Mouse (Mus musculus): ENCODE results near the gene Kdm2a. TPM values are rescaled to one million over a fixed set of nuclear protein-coding genes. Genes with fewer than 3 reads are reported as not detected.
A peak's percentile ranks its signal among the peaks of the same experiment; 100 is the strongest.

Gene Kdm2a
- polyA plus RNA-seq, 1 experiment, result 69.6 TPM

DNA sequence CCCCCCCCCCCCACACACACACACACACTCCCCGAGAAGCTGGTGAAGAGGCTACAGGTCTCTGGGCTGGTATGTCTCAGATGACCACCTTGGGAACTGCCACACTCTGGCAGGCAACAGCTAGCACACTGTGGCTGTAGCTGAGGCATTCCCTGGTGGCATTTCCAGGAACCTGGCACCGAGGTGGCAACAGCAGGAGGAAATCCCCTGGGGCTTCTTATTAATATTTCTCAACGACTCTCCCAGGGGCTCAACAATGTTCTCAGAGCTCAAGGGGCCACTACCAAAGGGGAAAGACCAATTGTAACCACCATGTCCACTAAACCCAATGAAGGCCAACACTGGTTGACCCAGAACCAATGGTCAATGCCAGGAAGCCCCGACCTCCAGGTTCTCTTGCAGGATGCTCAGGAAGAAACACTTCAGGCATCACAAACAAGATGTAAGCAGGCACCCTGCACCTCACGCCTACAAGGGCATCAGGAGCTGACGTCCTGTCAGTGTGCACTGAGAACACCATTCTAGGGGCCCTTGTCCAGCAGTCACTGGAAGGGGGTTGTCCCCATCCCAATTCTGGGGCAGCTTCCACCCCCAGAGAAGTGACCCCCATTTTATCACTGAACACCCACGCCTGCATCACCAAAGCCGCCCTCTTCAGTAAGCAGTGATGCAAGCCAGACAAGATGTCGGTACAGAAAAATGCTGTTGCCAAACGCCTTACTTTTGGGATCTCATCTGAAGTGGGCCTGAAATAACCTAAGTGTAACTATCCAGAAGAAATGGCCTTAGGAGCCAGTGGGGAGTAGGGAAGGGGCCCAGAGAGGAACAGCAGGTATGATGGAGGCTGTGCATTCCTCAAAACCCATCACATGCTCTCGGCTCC, 97.0 kb downstream of the Kdm2a start:
- DNase-seq (ENCODE audit: extremely low spot score in 1 of 2, low spot score in 1 of 2), result no peak

DNA sequence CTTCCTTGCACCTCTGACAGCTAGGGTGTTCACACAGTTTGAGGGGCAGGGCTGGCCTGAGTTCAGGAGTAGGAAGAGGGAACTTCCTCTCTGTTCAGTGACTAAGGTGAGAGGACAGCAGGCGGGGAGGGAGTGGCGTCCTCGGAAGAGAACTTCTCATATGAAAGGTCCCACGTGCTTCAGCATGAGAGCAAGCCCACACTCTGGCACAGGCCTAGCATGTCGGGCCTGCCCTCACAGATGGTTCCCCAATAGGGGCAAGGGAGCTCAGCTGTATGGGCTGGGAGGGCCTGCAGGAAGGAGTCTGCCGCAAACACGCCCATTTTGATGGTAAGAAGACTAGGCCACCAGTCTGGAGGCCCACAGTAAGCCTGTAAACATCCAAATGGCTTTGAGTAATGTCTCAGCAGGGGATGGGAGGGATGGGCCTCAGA, 97.8 kb downstream of the Kdm2a start:
- no peak for DNase-seq (ENCODE audit: extremely low spot score in 1 of 2, low spot score in 1 of 2)

DNA sequence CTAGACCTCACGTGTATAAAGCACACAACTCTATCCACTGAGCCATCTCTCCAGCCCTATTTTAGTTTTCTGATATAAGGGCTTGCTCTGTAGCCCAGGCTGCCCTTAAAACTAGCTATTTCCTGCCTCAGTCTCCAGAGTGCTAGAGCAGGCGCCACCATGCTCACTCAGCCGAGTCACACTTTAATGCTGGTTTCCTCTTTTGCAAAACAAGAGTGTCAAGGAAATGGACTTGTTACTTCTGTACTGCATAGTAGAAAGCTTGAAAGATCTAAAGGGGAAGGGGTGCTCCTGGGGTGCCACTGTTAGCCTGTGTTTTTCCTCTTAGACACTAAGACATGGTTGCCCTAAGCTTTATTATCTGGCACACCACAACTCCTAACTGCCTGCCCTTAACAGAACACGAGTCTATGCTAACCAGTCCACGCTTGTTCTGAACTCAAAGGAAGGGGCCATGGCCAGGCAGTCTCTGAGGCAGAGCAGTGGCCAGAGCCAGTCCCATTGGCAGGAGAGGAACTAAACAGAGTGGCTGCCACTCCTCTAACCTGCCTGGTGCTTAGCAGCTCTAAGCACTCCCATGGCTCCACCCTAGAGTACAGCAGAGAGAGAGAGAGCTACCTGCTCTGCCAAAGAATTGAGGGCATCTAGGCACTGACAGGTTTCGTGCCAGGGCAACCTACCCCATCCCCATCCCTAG, 98.4 kb downstream of the Kdm2a start:
- no peak for DNase-seq (ENCODE audit: extremely low spot score in 1 of 2, low spot score in 1 of 2)

DNA sequence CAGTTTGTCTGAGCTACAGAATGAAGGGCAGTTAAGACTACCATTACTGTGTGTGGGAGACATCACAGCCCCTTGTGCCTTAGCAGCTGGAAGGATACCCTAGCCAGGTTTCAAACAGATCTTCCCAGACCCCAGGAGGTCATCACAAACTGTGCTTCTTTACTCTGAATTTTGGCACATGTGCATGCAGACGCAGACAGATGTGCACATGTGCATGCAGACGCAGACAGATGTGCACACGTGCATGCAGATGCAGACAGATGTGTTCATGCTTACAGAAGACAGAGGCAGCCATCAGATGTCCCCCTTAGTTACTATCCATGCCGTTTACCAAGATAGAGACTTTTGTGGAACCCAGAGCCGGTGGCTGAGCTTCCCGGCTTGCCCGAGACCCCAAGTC, 99.0 kb downstream of the Kdm2a start:
- no peak for DNase-seq (ENCODE audit: extremely low spot score in 1 of 2, low spot score in 1 of 2)

DNA sequence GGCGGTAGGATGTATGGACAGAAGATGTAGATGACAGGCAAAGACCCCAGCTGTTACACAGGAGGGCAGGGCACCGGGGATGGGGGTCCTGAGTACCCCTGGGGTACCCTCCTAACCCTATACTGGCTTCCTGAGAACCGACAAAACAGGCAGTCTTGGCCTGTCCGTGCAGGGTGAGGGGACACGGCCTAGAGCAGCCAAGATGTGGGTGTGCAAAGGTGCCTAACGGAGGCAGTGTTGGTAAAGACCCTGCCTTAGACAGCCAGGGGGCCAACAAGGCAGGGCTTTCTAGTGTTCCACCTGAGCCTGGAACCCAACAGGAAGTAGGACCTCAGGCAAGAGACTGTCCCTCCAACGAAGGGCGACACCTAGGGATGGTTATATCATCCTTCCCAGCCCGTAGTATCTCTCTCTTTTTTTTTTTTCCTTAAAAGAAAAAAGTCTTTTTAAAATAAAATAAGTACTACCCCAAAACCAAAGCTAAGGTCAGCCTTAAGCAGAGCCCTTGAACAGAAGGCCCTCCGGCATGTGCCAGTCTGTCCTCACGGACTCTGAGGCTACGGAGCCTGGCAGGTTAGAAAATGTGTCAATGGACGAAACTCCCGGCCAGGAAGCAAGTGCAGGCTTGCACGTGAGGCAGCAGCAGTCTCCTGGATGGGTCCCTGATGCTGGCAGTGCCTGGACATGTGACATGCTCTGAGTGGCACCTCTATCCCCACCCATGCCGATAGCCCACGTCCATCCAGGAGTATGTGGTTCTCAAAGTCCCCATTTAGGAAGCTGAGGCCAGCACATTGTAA, 99.6 kb downstream of the Kdm2a start:
- DNase-seq (ENCODE audit: extremely low spot score in 1 of 2, low spot score in 1 of 2), result no peak

DNA sequence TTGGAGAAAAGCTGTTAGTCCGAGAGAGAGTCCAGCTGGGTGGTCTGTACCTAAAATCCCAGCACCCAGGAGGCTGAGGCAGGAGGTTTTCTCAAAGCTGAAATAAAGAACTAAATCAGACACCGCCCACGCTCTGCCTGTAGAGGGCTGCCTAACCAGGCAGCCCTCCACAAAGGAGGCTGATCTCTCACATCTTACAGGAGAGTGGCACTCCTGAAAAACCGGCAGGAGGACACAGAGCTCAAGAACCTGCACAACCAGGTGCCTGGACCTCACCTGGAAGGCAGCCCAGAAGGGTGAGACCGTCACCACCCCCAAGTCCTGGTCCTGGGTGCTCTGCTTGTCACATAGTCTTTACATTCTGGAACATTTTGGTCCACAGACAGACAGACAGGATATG, 100.2 kb downstream of the Kdm2a start:
- DNase-seq (ENCODE audit: extremely low spot score in 1 of 2, low spot score in 1 of 2), result no peak

DNA sequence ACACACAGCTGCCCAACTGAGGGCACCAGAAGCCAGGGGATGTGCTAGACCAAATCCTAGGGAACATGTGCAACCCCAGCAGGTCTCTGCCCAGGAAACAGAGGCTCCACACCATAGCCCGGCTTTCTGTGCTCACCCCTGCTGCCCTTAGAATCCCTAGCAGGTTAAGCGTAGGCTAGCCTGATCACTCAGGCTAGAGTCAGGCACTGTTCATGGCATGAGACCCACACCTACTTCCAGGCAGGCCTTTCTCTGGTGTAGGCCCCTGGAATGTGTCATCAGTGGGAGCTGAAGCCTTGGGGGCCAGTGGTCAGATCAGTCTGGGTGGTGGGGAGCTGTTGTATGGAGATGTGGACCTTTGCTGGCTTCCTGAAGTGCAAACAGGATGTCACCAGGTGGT, 101.5 kb downstream of the Kdm2a start:
- DNase-seq (ENCODE audit: extremely low spot score in 1 of 2, low spot score in 1 of 2), result no peak

DNA sequence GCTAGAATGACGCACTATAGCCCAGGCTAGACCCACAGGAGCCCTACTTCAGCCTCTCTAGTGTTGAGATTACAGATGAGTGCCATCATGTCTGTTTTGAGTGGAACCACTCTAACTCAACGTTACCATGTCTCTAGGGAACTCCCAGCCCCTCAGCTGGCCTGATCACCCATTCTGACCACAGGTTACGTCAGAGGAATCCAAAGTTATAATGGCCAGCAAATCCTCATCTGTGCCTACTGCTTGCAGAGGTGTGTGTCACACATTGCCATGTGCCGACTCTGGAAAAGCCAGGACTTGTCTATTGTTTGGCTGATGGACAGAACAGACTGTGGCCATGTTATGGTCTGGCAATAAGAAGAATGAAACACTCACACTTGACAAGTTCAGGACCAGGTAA, 102.7 kb downstream of the Kdm2a start:
- DNase-seq (ENCODE audit: extremely low spot score in 1 of 2, low spot score in 1 of 2), result no peak

DNA sequence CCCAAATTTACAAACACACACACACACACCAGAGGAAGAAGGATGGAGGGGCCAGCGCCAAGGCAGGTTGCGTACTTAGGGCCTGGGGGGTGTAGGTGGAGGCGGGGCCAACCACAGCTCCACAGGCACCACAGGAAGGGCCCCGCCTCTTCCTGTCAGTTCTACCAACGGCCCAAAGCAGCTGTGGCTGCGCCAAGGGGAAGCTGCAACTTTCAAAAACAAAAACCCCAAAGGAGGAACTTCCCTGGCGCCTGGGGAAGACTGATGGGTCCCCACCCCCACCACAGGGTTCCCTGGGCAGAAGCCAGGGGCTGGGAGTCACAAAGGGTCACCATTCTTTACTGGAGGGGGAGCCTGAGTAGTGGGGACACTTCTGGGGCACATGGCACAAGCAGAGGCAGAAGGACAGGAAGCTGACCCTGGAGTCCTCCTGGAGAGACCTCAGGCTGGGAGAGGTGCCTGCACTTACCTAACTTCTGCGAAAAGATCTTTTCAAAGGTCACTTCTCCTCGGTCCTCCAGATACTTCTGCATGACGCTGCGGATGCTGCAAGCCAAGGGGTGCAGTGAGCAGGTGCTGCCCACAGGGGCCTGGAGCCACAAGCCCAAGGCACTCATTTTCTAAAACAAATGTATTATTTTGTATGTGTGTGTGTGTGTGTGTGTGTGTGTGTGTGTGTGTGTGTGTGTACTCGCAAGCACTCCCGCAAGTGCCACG, 103.5 kb downstream of the Kdm2a start:
- DNase-seq (ENCODE audit: extremely low spot score in 1 of 2, low spot score in 1 of 2), result no peak

DNA sequence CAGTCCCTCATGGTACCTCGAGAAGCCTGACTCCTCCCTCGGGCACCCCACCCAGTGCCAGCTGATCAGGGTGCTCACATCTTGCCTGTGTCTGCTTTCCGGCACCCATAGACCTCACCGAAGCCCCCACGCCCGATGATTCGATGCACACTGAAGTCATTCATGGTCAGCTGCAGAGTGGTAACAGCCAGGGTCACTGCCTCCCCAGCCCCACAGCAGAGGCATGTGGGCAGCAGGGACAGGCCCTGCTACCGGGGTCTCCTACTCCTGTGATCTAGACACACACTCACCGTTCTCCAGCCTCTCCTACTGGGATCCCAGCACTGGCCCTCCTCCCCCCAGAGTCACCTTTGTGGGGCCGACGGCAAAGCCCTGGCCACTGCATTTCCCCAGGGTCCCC, 106.9 kb downstream of the Kdm2a start:
- no peak for DNase-seq (ENCODE audit: extremely low spot score in 1 of 2, low spot score in 1 of 2)

DNA sequence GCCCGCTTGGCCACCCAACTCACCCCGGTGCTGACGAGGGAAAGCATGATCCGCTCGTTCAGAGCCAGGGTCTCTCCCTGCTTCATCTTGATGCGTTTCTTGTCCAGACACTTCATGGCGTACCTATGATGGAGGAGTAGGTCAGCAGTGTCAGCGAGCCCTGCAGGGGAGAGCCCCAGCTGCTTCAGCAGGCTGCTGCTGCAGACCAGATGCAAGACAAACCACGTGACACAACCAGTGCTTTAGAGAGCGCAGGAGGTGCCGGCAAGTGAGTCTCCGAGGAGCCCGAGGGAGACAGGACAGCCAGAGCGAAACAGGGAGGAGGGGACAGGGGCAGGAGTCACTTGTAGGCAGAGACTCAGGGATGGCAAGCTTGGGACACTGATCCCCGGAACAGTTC, 107.3 kb downstream of the Kdm2a start:
- no peak for DNase-seq (ENCODE audit: extremely low spot score in 1 of 2, low spot score in 1 of 2)

DNA sequence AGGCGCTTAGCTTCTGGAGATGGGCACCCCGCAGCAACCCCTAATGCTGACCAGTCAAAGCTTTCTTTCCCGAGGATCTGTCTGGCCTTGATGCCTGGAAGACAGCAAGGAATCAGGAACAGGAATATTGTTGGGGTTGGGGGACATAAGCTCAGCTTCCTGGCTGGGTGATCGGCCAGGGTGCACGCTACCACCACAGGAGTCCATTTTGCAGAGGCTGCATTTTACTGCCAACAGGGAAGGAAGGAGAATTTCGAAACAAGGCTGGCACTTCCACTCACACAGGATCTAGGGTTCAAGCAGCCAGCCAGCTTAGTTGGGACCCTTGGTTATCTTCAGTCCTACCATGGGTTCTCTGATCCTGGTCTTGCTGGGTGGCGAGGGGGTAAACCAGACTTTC, 114.4 kb downstream of the Kdm2a start:
- no peak for DNase-seq (ENCODE audit: extremely low spot score in 1 of 2, low spot score in 1 of 2)

DNA sequence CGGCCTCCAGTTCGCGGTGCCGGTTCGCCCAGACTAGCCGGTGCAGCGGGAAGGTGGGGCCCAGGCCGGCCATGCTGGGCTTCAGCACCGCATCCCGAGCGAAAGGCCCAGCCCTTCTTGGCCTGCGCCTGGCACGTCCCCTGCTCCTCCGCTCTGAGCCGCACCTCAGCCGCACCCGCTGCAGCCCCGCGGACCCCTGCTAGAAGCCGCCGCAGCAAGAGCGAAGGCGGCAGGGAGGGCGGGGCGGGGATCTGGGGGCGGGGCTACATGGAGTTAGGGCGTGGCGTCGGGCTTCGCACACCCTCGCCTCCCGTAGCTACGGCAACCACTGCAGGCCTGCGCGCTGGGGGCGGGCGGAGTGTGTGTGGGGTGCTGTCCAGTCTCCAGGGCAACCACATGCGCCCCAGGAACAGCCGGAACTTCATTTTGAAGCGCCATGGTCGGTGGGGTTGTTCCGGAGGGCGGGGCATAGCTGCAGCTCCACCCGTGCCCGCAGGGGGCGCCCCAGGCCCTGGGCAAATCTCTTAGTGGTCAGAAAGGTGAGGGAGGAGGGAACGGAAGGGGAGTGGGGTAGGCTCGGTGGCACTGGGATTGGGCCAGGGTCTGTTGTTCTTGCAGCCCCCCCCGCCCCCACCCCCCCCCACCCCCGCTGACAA, 115.1 kb downstream of the Kdm2a start, which contains the start of gene Ankrd13d:
Ankrd13d (minus strand) TSS at position 240 of the 656 bp plus-strand sequence.
- DNase-seq (ENCODE audit: extremely low spot score in 1 of 2, low spot score in 1 of 2), result peak; percentile 90 to 94

DNA sequence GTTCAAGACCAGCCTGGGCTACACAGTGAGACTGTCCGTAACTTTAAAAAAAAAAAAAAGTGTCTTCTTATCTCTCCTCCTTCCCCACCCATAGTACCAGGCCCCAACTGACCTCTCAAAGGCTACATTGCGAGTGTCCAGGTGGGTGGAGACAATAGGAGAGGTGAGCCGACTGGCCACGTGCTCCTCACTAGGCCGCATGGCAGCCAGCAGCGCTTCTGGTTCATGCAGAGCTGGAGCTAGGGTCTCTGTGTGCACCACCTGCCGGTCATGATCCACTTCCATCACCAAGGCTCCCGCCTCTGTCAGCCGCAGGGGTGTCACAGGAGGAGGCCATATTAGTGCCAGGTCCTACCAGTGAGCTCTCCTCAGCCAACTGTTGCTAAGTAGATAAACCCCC, 117.7 kb downstream of the Kdm2a start:
- DNase-seq (ENCODE audit: extremely low spot score in 1 of 2, low spot score in 1 of 2), result no peak

DNA sequence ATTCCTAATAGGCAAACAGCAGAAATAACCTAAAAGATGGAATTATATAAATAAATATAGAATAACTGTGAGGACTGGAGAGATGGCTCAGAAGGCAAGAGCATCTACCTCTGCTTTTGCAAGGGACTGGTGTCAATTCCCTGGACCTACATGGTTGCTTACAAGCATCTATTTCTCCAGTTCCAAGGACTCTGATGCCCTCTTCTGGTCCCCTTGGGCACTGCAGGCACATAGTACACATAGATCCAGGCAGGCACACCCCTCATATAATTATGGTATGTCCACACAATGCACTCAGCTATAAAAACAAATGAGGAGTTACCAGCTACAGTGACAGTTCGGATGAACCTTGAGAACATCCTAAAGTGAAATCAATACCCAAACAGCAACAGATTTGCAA, 118.6 kb downstream of the Kdm2a start:
- DNase-seq (ENCODE audit: extremely low spot score in 1 of 2, low spot score in 1 of 2), result no peak

DNA sequence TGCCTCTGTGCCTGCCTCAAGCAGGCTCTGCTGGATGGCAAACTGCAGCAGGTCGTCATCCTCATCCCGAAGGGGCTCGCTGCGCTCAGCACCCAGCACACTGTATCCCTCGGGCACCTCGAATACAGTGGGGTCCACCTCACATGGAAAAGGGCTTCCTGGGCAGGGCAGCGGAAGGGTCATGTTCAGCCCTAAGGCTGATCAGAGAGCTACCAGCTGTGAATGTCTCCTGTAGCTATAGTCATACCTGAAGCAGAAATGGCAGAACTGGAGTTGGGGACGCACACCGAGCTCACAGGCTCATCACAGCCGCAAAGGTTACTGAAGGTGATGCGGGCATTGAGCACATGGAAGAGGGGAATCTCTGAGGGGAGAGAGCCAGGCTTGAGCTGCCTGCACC, 127.1 kb downstream of the Kdm2a start:
- DNase-seq (ENCODE audit: extremely low spot score in 1 of 2, low spot score in 1 of 2), result no peak

DNA sequence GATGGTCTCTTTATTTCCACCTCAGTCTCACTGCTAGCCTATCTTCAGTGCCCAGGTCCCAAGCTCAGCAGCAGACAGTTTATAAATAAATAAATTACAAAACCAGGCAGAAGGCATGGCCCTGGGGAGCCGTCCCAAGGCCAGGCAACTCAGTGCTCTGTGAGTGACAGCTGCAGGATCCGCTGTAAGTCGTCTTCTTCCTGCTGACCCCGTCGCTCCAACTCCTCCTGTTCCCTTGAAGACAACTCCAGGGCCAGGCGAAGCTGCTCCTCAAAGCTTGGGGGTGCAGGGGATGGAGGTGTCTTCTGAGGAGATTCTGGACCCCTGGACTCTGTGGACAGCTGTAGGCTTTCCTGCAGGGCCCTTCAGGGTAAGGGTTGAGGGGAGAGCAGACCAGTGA, 127.9 kb downstream of the Kdm2a start:
- no peak for DNase-seq (ENCODE audit: extremely low spot score in 1 of 2, low spot score in 1 of 2)

DNA sequence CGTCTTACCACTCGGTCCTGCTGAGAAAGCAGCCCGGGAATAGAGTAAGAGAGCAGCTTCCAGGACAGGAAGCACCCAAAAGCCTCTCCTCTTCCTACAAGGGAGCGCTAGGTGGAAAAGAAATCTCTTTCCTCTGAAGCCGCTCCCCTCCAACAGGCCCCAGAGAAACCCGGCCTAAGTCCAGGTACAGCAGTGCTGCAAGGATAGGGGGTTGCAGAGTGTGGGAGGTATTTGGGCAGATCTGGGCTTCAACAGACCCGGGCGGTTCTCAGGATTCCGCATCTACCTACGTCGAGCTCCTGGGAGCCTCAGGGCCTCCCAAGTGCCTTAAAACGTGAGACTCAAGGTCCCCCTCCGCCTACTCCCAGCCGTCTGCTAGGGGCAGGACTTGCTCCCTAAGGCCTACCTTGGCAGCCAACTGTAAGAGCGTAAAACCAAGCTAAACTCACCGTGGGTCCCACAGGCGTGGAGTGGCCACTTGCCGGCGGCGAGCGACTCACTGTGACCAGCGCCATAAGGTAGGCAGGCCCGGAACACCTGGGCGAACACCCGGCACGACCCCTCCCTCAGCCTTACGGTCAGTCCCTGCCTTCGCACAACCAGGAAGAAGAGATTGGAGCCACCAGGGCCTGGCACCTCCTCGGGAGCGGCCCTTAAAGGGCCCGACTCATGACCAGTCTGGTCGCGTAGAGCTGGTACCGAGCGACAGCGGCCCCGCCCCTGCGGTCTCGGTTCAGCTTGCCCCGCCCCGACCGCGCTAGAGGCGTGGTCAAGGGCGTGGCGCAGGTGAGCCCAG, 129.3 kb downstream of the Kdm2a start, which contains the start of gene Ssh3:
Ssh3 (minus strand) TSS at position 615 of the 796 bp plus-strand sequence.
- DNase-seq (ENCODE audit: extremely low spot score in 1 of 2, low spot score in 1 of 2), result peak; percentile 54 to 76

DNA sequence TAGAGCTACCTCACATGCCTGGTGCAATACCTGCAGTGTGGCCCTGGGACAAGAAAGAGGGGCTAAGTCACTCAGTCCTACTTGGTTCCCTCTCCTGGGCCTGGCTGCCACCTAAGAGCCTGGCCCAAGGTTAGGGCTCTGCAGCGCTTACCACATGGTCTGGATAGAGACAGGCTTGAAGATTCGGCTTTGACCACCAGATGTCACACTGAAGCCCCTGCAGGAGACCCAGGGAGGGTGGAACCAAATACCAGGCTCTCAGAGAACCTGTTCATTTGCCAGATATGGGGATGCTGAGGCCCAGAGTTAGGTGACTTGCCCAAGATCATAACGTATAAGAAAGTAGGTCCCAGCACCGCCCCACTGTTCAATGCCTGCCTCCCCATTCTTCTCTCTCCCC, 132.1 kb downstream of the Kdm2a start:
- no peak for DNase-seq (ENCODE audit: extremely low spot score in 1 of 2, low spot score in 1 of 2)

Measured in frontal cortex, adult 2 months (tissue).